Mouse (Mus musculus): ENCODE data around the gene Olfr827. TPM values are rescaled to one million over a fixed set of nuclear protein-coding genes. Genes with fewer than 3 reads are reported as not detected.

The Olfr827 gene
- polyA plus RNA-seq (2015; fragmentation: Nextera tagmentation; extraction: Ambion mirVana): not detected in 2 replicates

- Histone ChIP-seq H3K36me3 (ENCODE audit: insufficient read depth, low read length) (no peaks in the 10 kb centered on the region), H3K4me3 (replicated peaks; ENCODE audit: low read depth, low read length) (no peak within 1 kb of the TSS), H3K4me1 (replicated peaks; ENCODE audit: insufficient read depth, low read length) (no peaks in the 10 kb centered on the region), H3K9me3 (replicated peaks; ENCODE audit: low read length) (no peaks in the 10 kb centered on the region), H3K9ac (ENCODE audit: low read depth, low read length) (no peak within 1 kb of the TSS), H3K27me3 (ENCODE audit: insufficient read depth, low read length) (no peaks in the 10 kb centered on the region), H3K27ac (no peak within 1 kb of the TSS), H3K4me2 (ENCODE audit: low read length) (no peak within 1 kb of the TSS)
- ATAC-seq (replicated peaks; ENCODE audit: low FRiP score, low read depth): no peak
- no peak for DNase-seq (ENCODE audit: low spot score)
- 86% methylated on average over 1 of the region's 1 CpGs for WGBS
- TF ChIP-seq CTCF (IDR thresholded peaks at IDR 0.05; ENCODE audit: low read depth): no peak
Observed at GRCm38 (mm10) chr10:130214303-130214702, at the start of gene Olfr827. Gene Olfr827, minus strand, starts transcription at chr10:130214403.

- no peak for TF ChIP-seq CTCF (IDR thresholded peaks at IDR 0.05; ENCODE audit: low read depth)
- no peaks in the 10 kb centered on the region for H3K27me3 ChIP-seq (ENCODE audit: insufficient read depth, low read length)
- H3K4me1 ChIP-seq (replicated peaks; ENCODE audit: insufficient read depth, low read length): no peaks in the 10 kb centered on the region
- H3K9me3 ChIP-seq (replicated peaks; ENCODE audit: low read length): no peaks in the 10 kb centered on the region
- ATAC-seq (replicated peaks; ENCODE audit: low FRiP score, low read depth): no peak
- H3K36me3 ChIP-seq (ENCODE audit: insufficient read depth, low read length): no peaks in the 10 kb centered on the region
- H3K9ac ChIP-seq (ENCODE audit: low read depth, low read length): no peak overlapping the region
- H3K27ac ChIP-seq: no peak overlapping the region
- 55% methylated on average over 4 of the region's 4 CpGs for WGBS
- no peak overlapping the region for H3K4me2 ChIP-seq (ENCODE audit: low read length)
- no peak overlapping the region for H3K4me3 ChIP-seq (replicated peaks; ENCODE audit: low read depth, low read length)
- no peak for DNase-seq (ENCODE audit: low spot score)
Observed at GRCm38 (mm10) chr10:130263203-130263602, 49.0 kb upstream of the Olfr827 start.

DNA sequence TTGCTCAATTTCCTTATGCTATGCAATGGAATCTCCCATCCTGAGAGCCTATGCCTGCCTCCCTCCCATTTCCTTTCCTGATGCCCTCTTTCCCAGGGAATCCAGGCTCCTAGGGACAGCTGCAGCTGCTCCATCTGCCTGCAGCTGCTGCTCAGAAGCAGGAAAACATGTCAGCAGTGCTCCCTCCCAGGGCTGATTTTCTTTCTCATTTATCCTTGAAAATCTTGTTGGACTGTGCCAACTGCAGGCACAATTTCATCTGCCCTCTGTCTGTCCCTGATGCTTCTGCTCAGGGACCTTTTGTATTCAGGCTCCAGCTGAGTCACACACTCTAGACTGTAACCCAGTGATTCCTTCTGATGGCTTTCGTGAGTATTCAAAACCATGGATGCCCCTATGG is 45.3 kb upstream of the Olfr827 start:
- ATAC-seq (replicated peaks; ENCODE audit: low FRiP score, low read depth) (no peak), DNase-seq (ENCODE audit: low spot score) (no peak)
- TF ChIP-seq CTCF (IDR thresholded peaks at IDR 0.05; ENCODE audit: low read depth): no peak
- no peak overlapping the region for H3K9ac ChIP-seq (ENCODE audit: low read depth, low read length)
- H3K36me3 ChIP-seq (ENCODE audit: insufficient read depth, low read length): no peaks in the 10 kb centered on the region
- 68% methylated on average over 1 of the region's 1 CpGs for WGBS
- H3K27me3 ChIP-seq (ENCODE audit: insufficient read depth, low read length): no peaks in the 10 kb centered on the region
- no peaks in the 10 kb centered on the region for H3K9me3 ChIP-seq (replicated peaks; ENCODE audit: low read length)
- no peaks in the 10 kb centered on the region for H3K4me1 ChIP-seq (replicated peaks; ENCODE audit: insufficient read depth, low read length)
- no peak overlapping the region for H3K27ac ChIP-seq
- H3K4me3 ChIP-seq (replicated peaks; ENCODE audit: low read depth, low read length): no peak overlapping the region
- no peak overlapping the region for H3K4me2 ChIP-seq (ENCODE audit: low read length)

GRCm38 (mm10) chr10:130244271-130244670 is 30.1 kb upstream of the Olfr827 start:
- H3K4me3 ChIP-seq (replicated peaks; ENCODE audit: low read depth, low read length): no peak overlapping the region
- TF ChIP-seq CTCF (IDR thresholded peaks at IDR 0.05; ENCODE audit: low read depth): no peak
- H3K4me2 ChIP-seq (ENCODE audit: low read length): no peak overlapping the region
- no peak overlapping the region for H3K9ac ChIP-seq (ENCODE audit: low read depth, low read length)
- ATAC-seq (replicated peaks; ENCODE audit: low FRiP score, low read depth): no peak
- H3K27me3 ChIP-seq (ENCODE audit: insufficient read depth, low read length): no peaks in the 10 kb centered on the region
- H3K4me1 ChIP-seq (replicated peaks; ENCODE audit: insufficient read depth, low read length): no peaks in the 10 kb centered on the region
- H3K36me3 ChIP-seq (ENCODE audit: insufficient read depth, low read length): no peaks in the 10 kb centered on the region
- H3K27ac ChIP-seq: no peak overlapping the region
- H3K9me3 ChIP-seq (replicated peaks; ENCODE audit: low read length): no peaks in the 10 kb centered on the region
- no peak for DNase-seq (ENCODE audit: low spot score)
- 4% methylated on average over 2 of the region's 2 CpGs for WGBS

DNA sequence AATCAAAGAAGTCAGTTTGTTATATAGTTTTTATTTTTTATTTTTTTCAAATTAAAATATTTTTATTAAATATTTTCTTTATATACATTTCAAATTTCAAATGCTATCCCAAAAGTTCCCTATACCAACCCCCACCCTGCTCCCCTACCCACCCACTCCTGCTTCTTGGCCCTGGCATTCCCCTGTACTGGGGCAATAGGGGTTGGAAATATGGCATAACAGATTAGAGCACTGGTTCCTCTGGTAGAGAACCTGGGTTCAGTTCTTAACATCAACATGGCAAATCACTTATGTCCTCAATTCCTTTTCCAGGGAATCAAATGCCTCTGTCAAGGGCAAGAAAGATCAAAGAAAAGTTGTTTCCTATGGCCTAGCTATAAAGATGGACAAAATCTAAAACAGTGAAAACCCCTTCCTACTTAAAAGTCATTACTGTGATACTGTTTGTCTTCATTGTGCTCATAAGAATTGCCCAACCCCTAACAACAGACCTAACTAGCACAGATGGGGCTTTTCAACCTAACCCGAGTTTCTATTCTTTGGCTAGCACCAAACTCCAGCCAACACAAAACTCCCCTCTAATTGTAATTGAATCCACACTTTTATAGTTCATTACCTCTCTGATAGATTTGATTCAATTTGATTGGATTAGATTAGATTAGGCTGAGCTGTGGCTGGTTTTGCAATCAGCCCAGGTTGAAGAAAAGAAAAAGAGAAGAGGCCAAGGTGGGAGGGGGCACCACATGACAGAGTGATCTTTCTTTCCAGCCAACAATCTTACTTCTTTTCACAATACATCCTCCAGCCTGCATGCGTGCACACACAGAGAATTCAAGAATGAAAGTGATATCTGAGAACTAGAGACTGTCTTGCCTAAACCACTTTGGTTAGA is 24.4 kb upstream of the Olfr827 start:
- DNase-seq (ENCODE audit: low spot score) (no peak), ATAC-seq (replicated peaks; ENCODE audit: low FRiP score, low read depth) (no peak)
- Histone ChIP-seq H3K27ac (no peak overlapping the region), H3K4me1 (replicated peaks; ENCODE audit: insufficient read depth, low read length) (no peaks in the 10 kb centered on the region), H3K9me3 (replicated peaks; ENCODE audit: low read length) (no peaks in the 10 kb centered on the region), H3K4me2 (ENCODE audit: low read length) (no peak overlapping the region), H3K36me3 (ENCODE audit: insufficient read depth, low read length) (no peaks in the 10 kb centered on the region), H3K9ac (ENCODE audit: low read depth, low read length) (no peak overlapping the region), H3K4me3 (replicated peaks; ENCODE audit: low read depth, low read length) (no peak overlapping the region), H3K27me3 (ENCODE audit: insufficient read depth, low read length) (no peaks in the 10 kb centered on the region)
- no peak for TF ChIP-seq CTCF (IDR thresholded peaks at IDR 0.05; ENCODE audit: low read depth)
- WGBS: 60% methylated on average over 2 of the region's 2 CpGs

DNA sequence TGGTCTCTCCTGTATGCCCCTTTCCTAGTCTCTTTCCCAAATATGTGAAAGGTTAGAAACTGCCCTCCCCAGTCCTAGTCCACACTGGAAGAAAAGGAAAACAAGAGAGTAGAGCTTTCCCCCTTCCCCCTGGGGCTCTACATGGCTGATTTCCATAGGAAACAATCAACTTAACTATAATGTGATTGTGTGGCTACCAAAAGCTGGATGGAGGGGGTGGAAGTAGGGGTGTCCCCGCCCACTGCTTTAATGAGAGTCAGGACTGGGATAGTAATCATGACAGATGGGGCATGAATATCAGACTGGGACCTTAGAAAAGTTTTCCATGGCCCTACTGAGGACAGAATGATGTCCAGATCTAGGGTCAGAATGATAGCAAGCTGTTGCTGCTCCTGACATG is 20.4 kb upstream of the Olfr827 start:
- Histone ChIP-seq H3K9me3 (replicated peaks; ENCODE audit: low read length) (no peaks in the 10 kb centered on the region), H3K36me3 (ENCODE audit: insufficient read depth, low read length) (no peaks in the 10 kb centered on the region), H3K27me3 (ENCODE audit: insufficient read depth, low read length) (no peaks in the 10 kb centered on the region), H3K4me3 (replicated peaks; ENCODE audit: low read depth, low read length) (no peak overlapping the region), H3K4me1 (replicated peaks; ENCODE audit: insufficient read depth, low read length) (no peaks in the 10 kb centered on the region), H3K9ac (ENCODE audit: low read depth, low read length) (no peak overlapping the region), H3K4me2 (ENCODE audit: low read length) (no peak overlapping the region), H3K27ac (no peak overlapping the region)
- ATAC-seq (replicated peaks; ENCODE audit: low FRiP score, low read depth) (no peak), DNase-seq (ENCODE audit: low spot score) (no peak)
- no peak for TF ChIP-seq CTCF (IDR thresholded peaks at IDR 0.05; ENCODE audit: low read depth)
- WGBS: 41% methylated on average over 1 of the region's 1 CpGs
